20 mouse cellular contexts compared by ENCODE assay signal in genomic region chr8:77834283-77834682, GRCm38 (mm10).
A peak's percentile ranks its signal among the peaks of the same experiment; 100 is the strongest.
DNase-seq lines count a peak whose midpoint lies in the region; ATAC-seq and TF ChIP-seq lines count a peak whose summit lies in the region.
"Had no signal": no experiment of that assay in that cellular context is flagged by ENCODE, and none has a peak within 500 bp of the region (broad histone marks: within the 10 kb centered on the region; RNA-seq: fewer than 3 reads in every experiment).

No protein-coding gene starts in this region.

- no peaks in the 10 kb centered on the region for H3K36me3 ChIP-seq in kidney, embryonic 15.5 days
- no peaks in the 10 kb centered on the region for H3K36me3 ChIP-seq in embryonic facial prominence, embryonic 15.5 days
- no peaks in the 10 kb centered on the region for H3K36me3 ChIP-seq in lung, embryonic 14.5 days (ENCODE audit: insufficient read depth)
- H3K36me3 ChIP-seq: forebrain, embryonic 12.5 days; heart, embryonic 12.5 days; midbrain, embryonic 15.5 days had no signal

- no peaks in the 10 kb centered on the region for H3K27me3 ChIP-seq in kidney, embryonic 15.5 days
- no peaks in the 10 kb centered on the region for H3K27me3 ChIP-seq in embryonic facial prominence, embryonic 15.5 days
- H3K27me3 ChIP-seq in lung, embryonic 14.5 days (ENCODE audit: insufficient read depth, low read length) = no peaks in the 10 kb centered on the region
- H3K27me3 ChIP-seq: forebrain, embryonic 12.5 days; heart, embryonic 12.5 days; midbrain, embryonic 15.5 days had no signal

- 71% methylated on average over 6 of the region's 6 CpGs for WGBS in kidney, embryonic 15.5 days
- WGBS in embryonic facial prominence, embryonic 15.5 days = 44% methylated on average over 6 of the region's 6 CpGs
- 33% methylated on average over 6 of the region's 6 CpGs for WGBS in lung, embryonic 14.5 days

- no peak overlapping the region for H3K4me2 ChIP-seq in kidney, embryonic 15.5 days
- H3K4me2 ChIP-seq in embryonic facial prominence, embryonic 15.5 days (replicated peaks) = no peak overlapping the region
- H3K4me2 ChIP-seq in lung, embryonic 14.5 days = 0 out of 2 replicates have a peak overlapping the region, but pooled peaks have one; percentile 1
- H3K4me2 ChIP-seq: forebrain, embryonic 12.5 days; heart, embryonic 12.5 days; midbrain, embryonic 15.5 days had no signal

- H3K9me3 ChIP-seq in kidney, embryonic 15.5 days (replicated peaks) = no peaks in the 10 kb centered on the region
- no peaks in the 10 kb centered on the region for H3K9me3 ChIP-seq in embryonic facial prominence, embryonic 15.5 days (replicated peaks)
- H3K9me3 ChIP-seq in lung, embryonic 14.5 days (ENCODE audit: low read depth, low read length) = no peaks in the 10 kb centered on the region
- H3K9me3 ChIP-seq: forebrain, embryonic 12.5 days; heart, embryonic 12.5 days; midbrain, embryonic 15.5 days had no signal

- no peak overlapping the region for H3K4me3 ChIP-seq in kidney, embryonic 15.5 days (replicated peaks)
- no peak overlapping the region for H3K4me3 ChIP-seq in embryonic facial prominence, embryonic 15.5 days (replicated peaks)
- H3K4me3 ChIP-seq in lung, embryonic 14.5 days (ENCODE audit: low read depth, low read length) = no peak overlapping the region
- H3K4me3 ChIP-seq: forebrain, embryonic 12.5 days; heart, embryonic 12.5 days; midbrain, embryonic 15.5 days had no signal

- no peak for ATAC-seq in kidney, embryonic 15.5 days (replicated peaks; ENCODE audit: low FRiP score)
- ATAC-seq in embryonic facial prominence, embryonic 15.5 days (ENCODE audit: insufficient number of reproducible peaks, low FRiP score, low TSS enrichment, low read depth) = no peak
- peak; percentile 37; the same call in 1 of the 2 replicates for ATAC-seq in lung, embryonic 14.5 days (ENCODE audit: insufficient read depth)
- no peak for ATAC-seq in megakaryocyte progenitor cell, adult 5-6 weeks (replicated peaks; ENCODE audit: poor library complexity)
- ATAC-seq: hindbrain, embryonic 16.5 days; midbrain, embryonic 15.5 days had no signal

- H3K27ac ChIP-seq in kidney, embryonic 15.5 days = 0 out of 2 replicates have a peak overlapping the region, but pooled peaks have one; percentile 22
- peak overlapping the region; percentile 31; the same call in 1 of the 2 replicates for H3K27ac ChIP-seq in embryonic facial prominence, embryonic 15.5 days (replicated peaks)
- peak overlapping the region; percentile 85 for H3K27ac ChIP-seq in lung, embryonic 14.5 days (ENCODE audit: low read depth)
- H3K27ac ChIP-seq: forebrain, embryonic 12.5 days; macrophage; midbrain, embryonic 15.5 days had no signal

- no peak overlapping the region for H3K9ac ChIP-seq in kidney, embryonic 15.5 days
- H3K9ac ChIP-seq in embryonic facial prominence, embryonic 15.5 days = no peak overlapping the region
- no peak overlapping the region for H3K9ac ChIP-seq in lung, embryonic 14.5 days
- H3K9ac ChIP-seq: forebrain, embryonic 12.5 days; heart, embryonic 12.5 days; midbrain, embryonic 15.5 days had no signal

- H3K4me1 ChIP-seq in kidney, embryonic 15.5 days = peaks cover 19% of the 10 kb centered on the region
- H3K4me1 ChIP-seq in embryonic facial prominence, embryonic 15.5 days = peaks cover 11% of the 10 kb centered on the region
- H3K4me1 ChIP-seq in lung, embryonic 14.5 days (ENCODE audit: insufficient read depth) = peaks cover 21% of the 10 kb centered on the region
- H3K4me1 ChIP-seq: forebrain, embryonic 12.5 days; midbrain, embryonic 15.5 days had no signal

- no peak for DNase-seq in kidney, postnatal 25 days
- peak; percentile 83 for DNase-seq in lung, embryonic 14.5 days
- DNase-seq in lung, postnatal 4 days = peak; percentile 51 to 64
- no peak for DNase-seq in adrenal gland, postnatal 25 days
- DNase-seq: adrenal gland, postnatal 36 days; cerebellum, adult 9-10 months; gastrocnemius, postnatal 25 days; heart, postnatal 4 days; kidney, postnatal 14 days; liver; retina, postnatal 1 day; thymus, adult 18-20 months had no signal

- no peak for TF ChIP-seq CTCF in lung, embryonic 14.5 days (IDR thresholded peaks at IDR 0.05; ENCODE audit: low read depth)

Comparison
In these comparisons a context has a peak if more than half of its experiments do, and no peak if none do; other contexts are left out.
1. H3K27ac ChIP-seq: peak in every context shown above with its lines; median percentile 85 in lung, embryonic 14.5 days; 31 in embryonic facial prominence, embryonic 15.5 days; 22 in kidney, embryonic 15.5 days.
2. DNase-seq: peak in lung, embryonic 14.5 days (single experiment) and lung, postnatal 4 days (2 of 2); none in kidney, postnatal 25 days (0 of 2) and adrenal gland, postnatal 25 days (single experiment).